Mouse (Mus musculus): ENCODE measurements at regions not wholly inside any gene's neighbourhood (a gene's known extent, or its start where the extent isn't known, plus 50 kb on each side); places are given as distances from the start of the nearest gene placed in this dataset.

DNA sequence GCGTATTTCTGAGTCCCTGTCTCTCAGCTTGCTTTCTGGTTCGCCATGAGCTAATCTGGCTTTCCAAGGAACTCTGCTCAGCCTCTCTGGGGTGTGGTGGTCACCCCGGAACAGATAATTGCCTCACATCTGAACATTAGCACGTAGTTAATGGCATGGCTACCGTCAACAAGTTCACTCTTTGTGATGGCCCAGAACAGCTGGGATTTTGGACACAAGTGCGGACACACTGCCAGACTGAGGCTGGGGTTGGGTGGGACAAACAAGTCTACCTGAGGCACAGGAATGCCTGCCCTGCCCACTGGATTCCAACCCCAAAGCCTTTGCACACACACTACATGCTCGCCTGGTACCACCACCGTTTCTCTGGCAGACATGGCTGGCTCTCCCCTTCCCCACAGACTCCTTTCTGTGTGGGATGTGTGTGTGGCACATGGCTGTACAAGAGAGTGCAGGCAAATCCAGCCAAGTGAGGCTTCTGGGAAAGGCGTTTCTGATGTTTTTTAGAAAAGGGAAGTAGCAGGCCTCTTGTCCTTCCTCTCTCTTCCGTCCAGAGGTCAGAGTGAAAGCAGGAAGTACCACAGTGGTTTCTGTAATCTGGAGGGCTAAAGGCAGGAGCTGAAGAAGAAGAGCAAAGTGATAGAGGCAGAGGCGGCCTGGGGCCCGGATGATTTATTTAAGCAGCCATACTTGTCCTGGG, 74.6 kb upstream of the Sertad2 start:
- TF ChIP-seq CTCF (IDR thresholded peaks at IDR 0.05; ENCODE audit: low read depth) (no peak), EP300 (IDR thresholded peaks at IDR 0.05; ENCODE audit: low read depth) (no peak)

Measured in liver, postnatal 0 days (tissue).